Mouse (Mus musculus) C2C12 (cell line): ENCODE results near the gene Zfp597. TPM values are rescaled to one million over a fixed set of nuclear protein-coding genes. Genes with fewer than 3 reads are reported as not detected.
A peak's percentile ranks its signal among the peaks of the same experiment; 100 is the strongest.
"Not testable (repeated sequence)": the region's sequence is repeated elsewhere in the genome, so short reads cannot be mapped to it uniquely, and the experiment has no call there.

Experiments used
- H3K27me3 ChIP-seq: one replicate; pipeline ENCODE4 v1.6.1; 2011; ENCODE audit not compliant: control insufficient read depth, insufficient read depth, insufficient read length
- H3K36me3 ChIP-seq: one replicate; pipeline ENCODE4 v1.6.1; 2011; ENCODE audit not compliant: control insufficient read depth, insufficient read depth
- H3K4me3 ChIP-seq: one replicate; pipeline ENCODE4 v1.5.1; 2011; ENCODE audit warnings: mild to moderate bottlenecking, control low read depth; ENCODE audit not compliant: poor library complexity, insufficient read depth, severe bottlenecking
- H3K79me2 ChIP-seq: one replicate; pipeline ENCODE4 v1.6.1; 2011; ENCODE audit not compliant: control insufficient read depth, insufficient read depth
- H3K79me3 ChIP-seq: one replicate; pipeline ENCODE4 v1.6.1; 2011; ENCODE audit warnings: low read depth, control low read depth
- H3ac ChIP-seq: one replicate; pipeline ENCODE3; 2011; ENCODE audit warnings: low read depth; ENCODE audit not compliant: control insufficient read depth, insufficient read length
- CEBPB ChIP-seq: IDR thresholded peaks from one replicate; pipeline ENCODE4 v1.6.1; 2011; ENCODE audit warnings: low read depth, mild to moderate bottlenecking, control low read depth, moderate library complexity
- CTCF ChIP-seq: IDR thresholded peaks from one replicate; pipeline ENCODE4 v1.5.1; 2011; ENCODE audit not compliant: control insufficient read depth, insufficient read depth, insufficient read length
- FOSL1 ChIP-seq: IDR thresholded peaks from one replicate; pipeline ENCODE4 v1.8.0; 2011; ENCODE audit warnings: mild to moderate bottlenecking, low read length; ENCODE audit not compliant: poor library complexity, insufficient read depth, severe bottlenecking
- MAX ChIP-seq: IDR thresholded peaks from one replicate; pipeline ENCODE4 v1.6.1; 2011; ENCODE audit warnings: mild to moderate bottlenecking, control low read depth
- MYOD1 ChIP-seq: IDR thresholded peaks from one replicate; pipeline ENCODE4 v1.6.1; 2011; ENCODE audit warnings: low read depth; ENCODE audit not compliant: control insufficient read depth, insufficient read length
- MYOG ChIP-seq: IDR thresholded peaks from one replicate; pipeline ENCODE4 v1.6.1; 2011; ENCODE audit not compliant: control insufficient read depth, insufficient read length; ENCODE audit errors: extremely low read depth
- USF1 ChIP-seq: IDR thresholded peaks from one replicate; pipeline ENCODE4 v1.6.1; 2011; ENCODE audit warnings: low read depth, mild to moderate bottlenecking, control low read depth, moderate library complexity
- microRNA-seq: library from miRNA; unstranded; fragments of <30 nt; microRNA quantifications from one replicate; pipeline ENCODE4, GENCODE M21; 2019; ENCODE audit warnings: borderline microRNAs expressed
- polyA plus RNA-seq: library from polyadenylated mRNA; unstranded; fragments of >200 nt; fragmentation: generic; extraction: Trizol; gene quantifications from one replicate; pipeline ENCODE4 v1.2.1, GENCODE M21; 2012; ENCODE audit warnings: missing spikeins

Gene Zfp597
- polyA plus RNA-seq, 1 experiment = 1.1 TPM

- Histone ChIP-seq H3K27me3 (no peaks in the 10 kb centered on the region), H3K79me2 (no peaks in the 10 kb centered on the region)
- TF ChIP-seq MYOD1 = no peak
- TF ChIP-seq CTCF = no peak
- TF ChIP-seq MAX = no peak
- TF ChIP-seq MYOG = no peak
- no peak for TF ChIP-seq FOSL1
- TF ChIP-seq USF1 = no peak
- TF ChIP-seq CEBPB = no peak
Observed at GRCm38 (mm10) chr16:3830588-3831109, 53.7 kb downstream of the Zfp597 start, which contains the start of gene Olfr15. Olfr15 (plus strand) TSS chr16:3830878.

GRCm38 (mm10) chr16:3829727-3830126, 54.6 kb downstream of the Zfp597 start:
- H3K79me2 ChIP-seq = no peaks in the 10 kb centered on the region
- no peak for TF ChIP-seq MYOD1
- no peak for TF ChIP-seq FOSL1
- no peak for TF ChIP-seq MAX
- TF ChIP-seq CTCF = no peak
- no peak for TF ChIP-seq MYOG
- no peak for TF ChIP-seq USF1

More at GRCm38 (mm10) chr16:3830588-3831109, 53.7 kb downstream of the Zfp597 start, which contains the start of gene Olfr15:
- Histone ChIP-seq H3ac (no peak within 1 kb of the TSS), H3K36me3 (no peaks in the 10 kb centered on the region), H3K79me3 (no peaks in the 10 kb centered on the region), H3K4me3 (no peak within 1 kb of the TSS)

GRCm38 (mm10) chr16:3828021-3828420, 56.3 kb downstream of the Zfp597 start:
- Histone ChIP-seq H3ac (no peak overlapping the region), H3K79me2 (no peaks in the 10 kb centered on the region), H3K36me3 (no peaks in the 10 kb centered on the region), H3K79me3 (no peaks in the 10 kb centered on the region), H3K4me3 (no peak overlapping the region), H3K27me3 (no peaks in the 10 kb centered on the region)
- TF ChIP-seq MYOD1 = peak; percentile 31
- no peak for TF ChIP-seq MYOG

More at GRCm38 (mm10) chr16:3829727-3830126, 54.6 kb downstream of the Zfp597 start:
- no peaks in the 10 kb centered on the region for H3K79me3 ChIP-seq
- no peaks in the 10 kb centered on the region for H3K27me3 ChIP-seq
- H3K36me3 ChIP-seq = no peaks in the 10 kb centered on the region
- no peak overlapping the region for H3ac ChIP-seq
- no peak overlapping the region for H3K4me3 ChIP-seq

- H3K4me3 ChIP-seq = no peak overlapping the region
- no peaks in the 10 kb centered on the region for H3K79me3 ChIP-seq
- peak; percentile 60 for TF ChIP-seq MAX
- peak; percentile 8 for TF ChIP-seq MYOD1
- no peak for TF ChIP-seq MYOG
- peak; percentile 10 for TF ChIP-seq FOSL1
- H3ac ChIP-seq = no peak overlapping the region
- H3K36me3 ChIP-seq = no peaks in the 10 kb centered on the region
- H3K27me3 ChIP-seq = no peaks in the 10 kb centered on the region
- no peaks in the 10 kb centered on the region for H3K79me2 ChIP-seq
Observed at GRCm38 (mm10) chr16:3820202-3820601, 64.2 kb downstream of the Zfp597 start.

- not testable (repeated sequence) for H3K36me3 ChIP-seq, H3ac ChIP-seq, H3K79me3 ChIP-seq, H3K27me3 ChIP-seq, H3K79me2 ChIP-seq, H3K4me3 ChIP-seq
Observed at GRCm38 (mm10) chr16:3814667-3815066, 69.7 kb downstream of the Zfp597 start.

Small RNA genes lying within 50 kb of the gene (microRNA-seq; reads per million reads assigned to microRNA genes)
- not detected for gene Gm23493

Other genes starting within 250 kb of the Zfp597 start
- gene Mefv, start 166.5 kb downstream of the Zfp597 start, polyA plus RNA-seq = not detected
- not detected for gene Zfp263, start 140.5 kb downstream of the Zfp597 start, polyA plus RNA-seq
- not detected for gene Olfr15, start 53.7 kb downstream of the Zfp597 start, polyA plus RNA-seq
- gene Zfp174, start 37.3 kb downstream of the Zfp597 start, polyA plus RNA-seq = 0.18 TPM
- 27.1 TPM for gene Naa60, start 12.2 kb downstream of the Zfp597 start, polyA plus RNA-seq
- 0.22 TPM for gene Gm20695, start 87 bp upstream of the Zfp597 start, polyA plus RNA-seq
- gene 1700037C18Rik, start 24.1 kb upstream of the Zfp597 start, polyA plus RNA-seq = 5.9 TPM
- gene Cluap1, start 24.2 kb upstream of the Zfp597 start, polyA plus RNA-seq = 7.7 TPM
- gene Nlrc3, start 92.1 kb upstream of the Zfp597 start, polyA plus RNA-seq = 0.84 TPM
- gene Slx4, start 119.2 kb upstream of the Zfp597 start, polyA plus RNA-seq = 16.1 TPM
- 1.5 TPM for gene Dnase1, start 152.4 kb upstream of the Zfp597 start, polyA plus RNA-seq
- gene Trap1, start 193.3 kb upstream of the Zfp597 start, polyA plus RNA-seq = 90.4 TPM